Mouse (Mus musculus) lung, embryonic 15.5 days (tissue): Measurements from ENCODE around the gene Slc22a2. TPM values are rescaled to one million over a fixed set of nuclear protein-coding genes. Genes with fewer than 3 reads are reported as not detected.
"Not testable (repeated sequence)": the region's sequence is repeated elsewhere in the genome, so short reads cannot be mapped to it uniquely, and the experiment has no call there.

Source experiments
- ATAC-seq: fragments of 200-750 bp; cut with Nextera tagmentation; 2 replicates; pipeline ENCODE4 v1.8.0; 2017; ENCODE audit warnings: moderate number of reproducible peaks, borderline replicate concordance; ENCODE audit not compliant: low FRiP score, low TSS enrichment; ENCODE audit errors: extremely low read depth
- H3K27ac ChIP-seq: fragments of 300-500 bp; sonication (generic); 2 replicates; pipeline ENCODE4 v1.5.1; 2015; ENCODE audit warnings: moderate library complexity, mild to moderate bottlenecking, inconsistent platforms
- H3K27me3 ChIP-seq: fragments of 300-500 bp; sonication (generic); 2 replicates; pipeline ENCODE4 v1.6.1; 2015; ENCODE audit warnings: inconsistent platforms
- H3K36me3 ChIP-seq: fragments of 300-500 bp; sonication (generic); 2 replicates; pipeline ENCODE4 v1.6.1; 2015; ENCODE audit warnings: inconsistent platforms
- H3K4me1 ChIP-seq: fragments of 300-500 bp; sonication (generic); 2 replicates; pipeline ENCODE4 v1.6.1; 2015; ENCODE audit warnings: inconsistent platforms
- H3K4me2 ChIP-seq: fragments of 300-500 bp; sonication (generic); 2 replicates; pipeline ENCODE4 v1.6.1; 2015; ENCODE audit warnings: inconsistent platforms, mild to moderate bottlenecking, moderate library complexity
- H3K4me3 ChIP-seq: fragments of 300-500 bp; sonication (generic); 2 replicates; pipeline ENCODE4 v1.5.1; 2015; ENCODE audit warnings: mild to moderate bottlenecking, inconsistent platforms
- H3K9ac ChIP-seq: fragments of 300-500 bp; sonication (generic); 2 replicates; pipeline ENCODE4 v1.6.1; 2015; ENCODE audit warnings: inconsistent platforms
- H3K9me3 ChIP-seq: fragments of 300-500 bp; sonication (generic); 2 replicates; pipeline ENCODE4 v1.6.1; 2016; ENCODE audit warnings: inconsistent platforms
- WGBS: fragments of 180-500 bp; shearing (Covaris S2); methylation state at CpG from one replicate; pipeline ENCODE4 v1.1.7; 2015; 5-methylcytosine and 5-hydroxymethylcytosine counted together
- polyA plus RNA-seq: library from polyadenylated mRNA; unstranded; fragments of >200 nt; fragmentation: Nextera tagmentation; extraction: Ambion mirVana; gene quantifications from 2 replicates; pipeline ENCODE4 v1.2.1, GENCODE M21; 2015

Gene Slc22a2
- polyA plus RNA-seq, 1 experiment from 2014 or later: 0.06 TPM

- no peaks in the 10 kb centered on the region for H3K36me3 ChIP-seq
- no peak overlapping the region for H3K4me3 ChIP-seq
- no peaks in the 10 kb centered on the region for H3K27me3 ChIP-seq
- ATAC-seq: no peak
- no peak overlapping the region for H3K4me2 ChIP-seq
- no peak overlapping the region for H3K27ac ChIP-seq
- no peaks in the 10 kb centered on the region for H3K9me3 ChIP-seq
- WGBS: 73% methylated on average over 5 of the region's 5 CpGs
- H3K9ac ChIP-seq: no peak overlapping the region
- peaks cover 18% of the 10 kb centered on the region for H3K4me1 ChIP-seq
Measured at GRCm38 (mm10) chr17:12671029-12671605, 87.2 kb downstream of the Slc22a2 start.

GRCm38 (mm10) chr17:12672285-12672790 lies 88.4 kb downstream of the Slc22a2 start:
- ATAC-seq: no peak
- Histone ChIP-seq H3K36me3 (no peaks in the 10 kb centered on the region), H3K9me3 (no peaks in the 10 kb centered on the region), H3K27me3 (no peaks in the 10 kb centered on the region), H3K9ac (no peak overlapping the region), H3K4me3 (no peak overlapping the region), H3K27ac (no peak overlapping the region), H3K4me1 (peaks cover 18% of the 10 kb centered on the region), H3K4me2 (no peak overlapping the region)
- 78% methylated on average over 7 of the region's 7 CpGs for WGBS

- 55% methylated on average over 3 of the region's 3 CpGs for WGBS
Measured at GRCm38 (mm10) chr17:12673871-12674270, 89.9 kb downstream of the Slc22a2 start.

GRCm38 (mm10) chr17:12674980-12675379 lies 91.0 kb downstream of the Slc22a2 start:
- not testable (repeated sequence) for H3K9me3 ChIP-seq, H3K4me1 ChIP-seq, H3K4me3 ChIP-seq, H3K36me3 ChIP-seq, H3K4me2 ChIP-seq, H3K9ac ChIP-seq, H3K27me3 ChIP-seq, ATAC-seq
- H3K27ac ChIP-seq: peak overlapping the region; percentile 68; the same call in 1 of the 2 replicates
- WGBS: 67% methylated on average over 7 of the region's 7 CpGs

More at GRCm38 (mm10) chr17:12673871-12674270, 89.9 kb downstream of the Slc22a2 start:
- H3K9ac ChIP-seq: no peak overlapping the region
- H3K36me3 ChIP-seq: no peaks in the 10 kb centered on the region
- H3K4me3 ChIP-seq: no peak overlapping the region
- H3K9me3 ChIP-seq: no peaks in the 10 kb centered on the region
- H3K27ac ChIP-seq: no peak overlapping the region
- H3K4me2 ChIP-seq: no peak overlapping the region
- H3K4me1 ChIP-seq: peaks cover 11% of the 10 kb centered on the region
- H3K27me3 ChIP-seq: no peaks in the 10 kb centered on the region
- no peak for ATAC-seq

- H3K9me3 ChIP-seq: no peaks in the 10 kb centered on the region
- H3K27me3 ChIP-seq: no peaks in the 10 kb centered on the region
- H3K4me2 ChIP-seq: no peak within 1 kb of the TSS
- H3K4me3 ChIP-seq: no peak within 1 kb of the TSS
- peaks cover 10% of the 10 kb centered on the region for H3K36me3 ChIP-seq
- no peaks in the 10 kb centered on the region for H3K4me1 ChIP-seq
- 67% methylated on average over 7 of the region's 7 CpGs for WGBS
- H3K27ac ChIP-seq: peak within 1 kb of the TSS; percentile 68
- ATAC-seq: peak; percentile 48; the same call in 1 of the 2 replicates
- no peak within 1 kb of the TSS for H3K9ac ChIP-seq
Measured at GRCm38 (mm10) chr17:12675646-12676045, 91.7 kb downstream of the Slc22a2 start, which contains the start of gene Slc22a1. Slc22a1 (minus strand) TSS chr17:12675829.

- no peak overlapping the region for H3K4me3 ChIP-seq
- H3K4me1 ChIP-seq: no peaks in the 10 kb centered on the region
- no peaks in the 10 kb centered on the region for H3K9me3 ChIP-seq
- H3K4me2 ChIP-seq: no peak overlapping the region
- no peak for ATAC-seq
- no peak overlapping the region for H3K27ac ChIP-seq
- no peak overlapping the region for H3K9ac ChIP-seq
- H3K36me3 ChIP-seq: peaks cover 14% of the 10 kb centered on the region
- H3K27me3 ChIP-seq: no peaks in the 10 kb centered on the region
Measured at GRCm38 (mm10) chr17:12677139-12677538, 93.2 kb downstream of the Slc22a2 start.

Other genes with a start within 250 kb of the Slc22a2 start
- 0.34 and 1.5 TPM in 2 replicates for gene Plg, start 205.5 kb upstream of the Slc22a2 start, polyA plus RNA-seq
- 0.40 and 0.93 TPM in 2 replicates for gene Slc22a3, start 76.4 kb upstream of the Slc22a2 start, polyA plus RNA-seq
- 6.3 and 11.1 TPM in 2 replicates for gene Slc22a1, start 91.7 kb downstream of the Slc22a2 start, polyA plus RNA-seq
- 58.4 and 62.5 TPM in 2 replicates for gene Igf2r, start 185.5 kb downstream of the Slc22a2 start, polyA plus RNA-seq